Mouse (Mus musculus): ENCODE results near the gene Gm29049. TPM values are rescaled to one million over a fixed set of nuclear protein-coding genes. Genes with fewer than 3 reads are reported as not detected.
"Not testable (repeated sequence)": the region's sequence is repeated elsewhere in the genome, so short reads cannot be mapped to it uniquely, and the experiment has no call there.

The Gm29049 gene
- polyA plus RNA-seq (2015; fragmentation: Nextera tagmentation; extraction: Ambion mirVana) = not detected in 2 replicates

GRCm38 (mm10) chrY:7997068-7997467 is at the start of gene Gm29049:
TSS of gene Gm29049 (minus strand) at chrY:7997168.
- H3K9me3 ChIP-seq; H3K4me2 ChIP-seq; H3K36me3 ChIP-seq; H3K9ac ChIP-seq; ATAC-seq (ENCODE audit: low read depth); H3K4me1 ChIP-seq (replicated peaks); H3K27ac ChIP-seq (replicated peaks); H3K27me3 ChIP-seq; H3K4me3 ChIP-seq: not testable (repeated sequence)
- 33% methylated on average over 2 of the region's 3 CpGs for WGBS

Other genes with a start within 250 kb of the Gm29049 start
- gene Gm20825, start 74.3 kb upstream of the Gm29049 start, polyA plus RNA-seq (2015; fragmentation: Nextera tagmentation; extraction: Ambion mirVana) = not detected in 2 replicates